Comparison of ENCODE assay signal across 17 mouse cellular contexts in the genomic region with DNA sequence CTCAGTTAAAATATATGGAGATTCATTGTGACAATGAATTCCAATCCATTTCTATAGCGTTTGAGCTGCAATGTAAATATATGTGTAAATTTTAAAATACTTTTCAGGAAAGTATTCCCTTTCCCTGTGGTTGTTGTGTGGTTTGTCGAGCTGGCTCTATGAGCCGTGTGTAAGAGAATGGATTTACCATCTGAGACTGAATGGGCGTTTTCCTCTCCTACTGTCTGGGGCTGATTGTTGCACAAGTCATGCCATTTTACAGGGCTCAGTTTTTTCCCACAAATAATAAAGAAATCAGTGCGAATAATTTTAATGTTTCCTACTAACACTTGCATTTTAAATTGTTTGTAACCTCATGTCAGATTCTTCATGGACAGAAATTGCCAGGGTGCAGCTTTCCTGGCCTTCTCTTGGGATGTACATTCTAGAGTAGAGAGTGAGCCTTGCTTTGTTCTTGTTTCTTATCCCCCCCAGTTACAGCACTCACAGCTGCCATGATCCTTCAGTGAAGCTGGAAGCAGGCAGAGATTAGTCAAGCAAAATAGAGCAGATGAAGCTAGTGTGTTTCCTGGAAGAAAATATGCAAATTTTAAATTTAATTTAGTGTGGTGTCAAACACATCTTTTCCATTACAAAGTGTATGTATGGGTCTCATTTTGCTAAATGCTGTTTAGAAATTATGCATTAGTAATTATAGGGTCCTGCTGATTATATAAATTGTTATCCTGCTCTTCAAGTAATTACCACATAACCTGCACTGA.
"Had no signal": no experiment of that assay in that cellular context is flagged by ENCODE, and none has a peak within 500 bp of the region (broad histone marks: within the 10 kb centered on the region; RNA-seq: fewer than 3 reads in every experiment).

No protein-coding gene starts in this region.

- H3K36me3 ChIP-seq: kidney, embryonic 15.5 days; limb, embryonic 12.5 days; liver, embryonic 13.5 days; lung, embryonic 15.5 days had no signal

- H3K4me2 ChIP-seq: kidney, embryonic 15.5 days; limb, embryonic 12.5 days; liver, embryonic 13.5 days; lung, embryonic 15.5 days; midbrain, embryonic 11.5 days had no signal

- H3K4me1 ChIP-seq: kidney, embryonic 15.5 days; limb, embryonic 12.5 days; liver, embryonic 13.5 days; lung, embryonic 15.5 days; megakaryocyte, embryonic 14.5 days had no signal

- H3K9me3 ChIP-seq: kidney, embryonic 15.5 days; limb, embryonic 12.5 days; liver, embryonic 13.5 days; lung, embryonic 15.5 days had no signal

- ATAC-seq: intestine, embryonic 16.5 days; liver, postnatal 0 days had no signal

- H3K27me3 ChIP-seq: kidney, embryonic 15.5 days; limb, embryonic 12.5 days; liver, embryonic 13.5 days; lung, embryonic 15.5 days; megakaryocyte, embryonic 14.5 days had no signal

- DNase-seq: kidney, adult 2 months; kidney, postnatal 14 days; layer of hippocampus, adult 9-11 months; layer of hippocampus, postnatal 36 days; liver; liver, embryonic 13.5 days; liver, postnatal 0 days; lung, postnatal 14 days; thymus, adult 18-20 months; thymus, postnatal 14 days had no signal

- H3K27ac ChIP-seq: kidney, embryonic 15.5 days; limb, embryonic 12.5 days; liver, embryonic 13.5 days; lung, embryonic 15.5 days; macrophage had no signal

- H3K9ac ChIP-seq: kidney, embryonic 15.5 days; limb, embryonic 12.5 days; liver, embryonic 13.5 days; liver, postnatal 0 days; lung, embryonic 15.5 days had no signal

- H3K4me3 ChIP-seq: kidney, embryonic 15.5 days; limb, embryonic 12.5 days; liver, embryonic 13.5 days; lung, embryonic 15.5 days; megakaryocyte, embryonic 14.5 days had no signal
